Mouse (Mus musculus) neural tube, embryonic 12.5 days (tissue): ENCODE measurements at regions not wholly inside any gene's neighbourhood (a gene's known extent, or its start where the extent isn't known, plus 50 kb on each side); places are given as distances from the start of the nearest gene placed in this dataset.
A peak's percentile ranks its signal among the peaks of the same experiment; 100 is the strongest.
"Not testable (repeated sequence)": the region's sequence is repeated elsewhere in the genome, so short reads cannot be mapped to it uniquely, and the experiment has no call there.

Source experiments
- ATAC-seq: fragments of 200-750 bp; cut with Nextera tagmentation; 2 replicates; pipeline ENCODE4 v1.8.0; 2017; ENCODE audit warnings: low read depth, mild to moderate bottlenecking, moderate TSS enrichment, moderate library complexity; ENCODE audit not compliant: low FRiP score
- H3K27ac ChIP-seq: fragments of 300-500 bp; sonication (generic); 2 replicates; pipeline ENCODE4 v1.5.1; 2016
- H3K27me3 ChIP-seq: fragments of 300-500 bp; sonication (generic); replicated peaks from 2 replicates; pipeline ENCODE4 v1.6.1; 2016; ENCODE audit warnings: mild to moderate bottlenecking
- H3K36me3 ChIP-seq: fragments of 300-500 bp; sonication (generic); 2 replicates; pipeline ENCODE4 v1.6.1; 2016; ENCODE audit warnings: mild to moderate bottlenecking
- H3K4me1 ChIP-seq: fragments of 300-500 bp; sonication (generic); 2 replicates; pipeline ENCODE4 v1.6.1; 2016
- H3K4me2 ChIP-seq: fragments of 300-500 bp; sonication (generic); replicated peaks from 2 replicates; pipeline ENCODE4 v1.6.1; 2016; ENCODE audit warnings: mild to moderate bottlenecking
- H3K4me3 ChIP-seq: fragments of 300-500 bp; sonication (generic); 2 replicates; pipeline ENCODE4 v1.5.1; 2016
- H3K9ac ChIP-seq: fragments of 300-500 bp; sonication (generic); 2 replicates; pipeline ENCODE4 v1.6.1; 2016; ENCODE audit warnings: mild to moderate bottlenecking
- H3K9me3 ChIP-seq: fragments of 300-500 bp; sonication (generic); 2 replicates; pipeline ENCODE4 v1.6.1; 2016; ENCODE audit warnings: mild to moderate bottlenecking
- WGBS: fragments of 180-500 bp; shearing (Covaris S2); methylation state at CpG from one replicate; pipeline ENCODE4 v1.1.7; 2016; 5-methylcytosine and 5-hydroxymethylcytosine counted together

- Histone ChIP-seq H3K4me1 (no peaks in the 10 kb centered on the region), H3K27me3 (no peaks in the 10 kb centered on the region), H3K9me3 (no peaks in the 10 kb centered on the region), H3K27ac (no peak overlapping the region), H3K36me3 (no peaks in the 10 kb centered on the region), H3K4me3 (no peak overlapping the region), H3K9ac (no peak overlapping the region), H3K4me2 (no peak overlapping the region)
- ATAC-seq = 0 out of 2 replicates have a peak, but pooled peaks have one; percentile 17
- 25% methylated on average over 7 of the region's 7 CpGs for WGBS
Measured at GRCm38 (mm10) chr3:31603237-31603636, 293.1 kb upstream of the Slc7a14 start.

GRCm38 (mm10) chr3:31596581-31596980 lies 286.4 kb upstream of the Slc7a14 start:
- ATAC-seq, H3K27ac ChIP-seq, H3K9ac ChIP-seq, H3K4me2 ChIP-seq, H3K27me3 ChIP-seq, H3K4me3 ChIP-seq, H3K9me3 ChIP-seq, H3K4me1 ChIP-seq, H3K36me3 ChIP-seq: not testable (repeated sequence)
- 84% methylated on average over 4 of the region's 4 CpGs for WGBS

- Histone ChIP-seq H3K4me1 (no peaks in the 10 kb centered on the region), H3K9me3 (no peaks in the 10 kb centered on the region), H3K9ac (no peak overlapping the region), H3K4me2 (no peak overlapping the region), H3K36me3 (no peaks in the 10 kb centered on the region), H3K27ac (no peak overlapping the region), H3K27me3 (no peaks in the 10 kb centered on the region), H3K4me3 (no peak overlapping the region)
- no peak for ATAC-seq
- 71% methylated on average over 2 of the region's 2 CpGs for WGBS
Measured at GRCm38 (mm10) chr3:31585971-31586370, 275.8 kb upstream of the Slc7a14 start.

DNA sequence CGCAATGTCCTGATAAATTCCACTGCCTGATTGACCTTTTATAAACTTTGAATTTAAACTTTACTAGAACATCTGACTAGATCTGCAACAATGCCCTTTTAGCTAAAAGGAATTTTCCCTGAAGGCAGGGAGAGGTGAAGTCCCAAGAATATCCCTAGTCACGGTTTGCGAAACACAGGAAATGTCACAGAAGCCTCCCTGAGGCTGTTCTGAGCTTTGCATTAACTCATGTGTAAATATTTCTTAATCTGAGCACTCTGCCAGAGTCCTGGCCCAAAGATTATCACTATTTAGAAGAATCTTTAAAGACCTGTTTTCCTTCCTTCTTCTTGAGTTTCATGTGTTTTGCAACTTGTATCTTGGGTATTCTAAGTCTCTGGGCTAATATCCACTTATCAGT lies 263.7 kb upstream of the Slc7a14 start:
- Histone ChIP-seq H3K36me3 (no peaks in the 10 kb centered on the region), H3K9me3 (peaks cover 12% of the 10 kb centered on the region; the same call in 1 of the 2 replicates), H3K27me3 (no peaks in the 10 kb centered on the region), H3K4me2 (no peak overlapping the region), H3K4me3 (no peak overlapping the region), H3K4me1 (no peaks in the 10 kb centered on the region), H3K27ac (no peak overlapping the region), H3K9ac (no peak overlapping the region)
- no peak for ATAC-seq
- 92% methylated on average over 3 of the region's 3 CpGs for WGBS
